8 mouse cellular contexts compared by ENCODE assay signal in the genomic region with DNA sequence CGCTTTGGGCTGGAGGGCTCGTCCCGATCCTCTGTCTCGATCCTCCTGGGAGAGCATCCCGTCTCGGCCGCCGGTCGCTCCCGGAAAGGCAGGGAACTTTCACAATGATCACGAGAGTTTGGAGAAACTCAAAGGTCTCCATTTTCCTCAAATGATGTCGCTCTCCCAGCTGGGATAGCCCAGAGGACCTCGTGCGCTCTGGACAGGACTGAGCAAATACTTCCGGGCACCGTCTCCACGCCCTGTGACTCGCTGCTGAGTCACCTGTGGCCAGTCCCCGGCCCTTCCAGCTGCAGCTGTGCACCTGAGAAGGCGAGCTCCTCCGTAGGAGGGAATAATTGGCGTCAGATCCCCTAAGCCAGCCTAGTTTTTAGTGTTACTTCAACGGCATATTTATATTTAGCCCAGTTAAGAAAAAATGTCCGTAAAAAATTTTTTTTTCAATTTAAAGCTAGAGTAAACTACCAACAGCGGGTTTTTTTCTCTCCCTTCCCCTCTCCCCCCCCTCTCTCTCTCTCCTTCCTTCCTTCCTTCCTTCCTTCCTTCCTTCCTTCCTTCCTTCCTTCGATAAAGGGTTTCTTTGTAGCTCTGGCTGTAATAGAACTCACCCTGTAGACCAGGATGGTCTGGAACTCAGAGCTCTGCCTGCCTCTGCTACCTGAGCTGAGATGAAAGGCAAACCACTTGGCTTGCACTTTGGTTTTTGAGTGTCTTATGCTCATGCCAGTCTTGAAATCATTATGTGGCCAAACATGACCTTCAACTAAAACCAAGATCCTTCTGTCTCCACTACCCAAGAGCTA. TPM values are rescaled to one million over a fixed set of nuclear protein-coding genes. Genes with fewer than 3 reads are reported as not detected.
DNase-seq lines count a peak whose midpoint lies in the region; ATAC-seq and TF ChIP-seq lines count a peak whose summit lies in the region.

No protein-coding gene starts in this region.

- peak overlapping the region; percentile 35; the same call in 1 of the 2 replicates for H3K9ac ChIP-seq in hindbrain, postnatal 0 days (replicated peaks; ENCODE audit: low read length)
- H3K9ac ChIP-seq in liver, embryonic 14.5 days (replicated peaks), result peak overlapping the region; percentile 86

- DNase-seq in ovary, adult 18-20 months (ENCODE audit: low spot score), result peak; percentile 32
- DNase-seq in ovary, postnatal 14 days (ENCODE audit: low spot score), result no peak
- no peak for DNase-seq in hindbrain, postnatal 0 days (ENCODE audit: low spot score)
- peak in 2 of 3 experiments; percentile 57 to 65 for DNase-seq in liver, embryonic 14.5 days (ENCODE audit: low read depth in 3 of 3, low spot score in 3 of 3)
- DNase-seq in natural killer cell, adult 2 months (ENCODE audit: low spot score in 2 of 2), result peak; percentile 56 to 59
- peak; percentile 72 to 78 for DNase-seq in urinary bladder, postnatal 36 days (ENCODE audit: low spot score in 2 of 2)
- DNase-seq in right cerebral cortex, adult 18-20 months, result no peak

- H3K4me1 ChIP-seq in embryonic fibroblast, embryonic 13.5 days (ENCODE audit: control insufficient read depth, insufficient read depth, low read length), result peaks cover 4% of the 10 kb centered on the region
- H3K4me1 ChIP-seq in hindbrain, postnatal 0 days (ENCODE audit: insufficient read depth, low read length), result peaks cover 10% of the 10 kb centered on the region; the same call in 1 of the 2 replicates
- H3K4me1 ChIP-seq in liver, embryonic 14.5 days (replicated peaks; ENCODE audit: control insufficient read depth in 2 of 2, insufficient read depth in 2 of 2, low read length in 1 of 2), result peaks cover 24 to 28% of the 10 kb centered on the region in 2 experiments

- ATAC-seq in hindbrain, postnatal 0 days, result no peak
- ATAC-seq in liver, embryonic 14.5 days (ENCODE audit: insufficient read depth), result peak; percentile 73

- 18% methylated on average over 26 of the region's 26 CpGs for WGBS in hindbrain, postnatal 0 days
- under 1% methylated on average over 26 of the region's 26 CpGs for WGBS in liver, embryonic 14.5 days (ENCODE audit: insufficient replicate concordance)

- no peak for TF ChIP-seq CTCF in embryonic fibroblast, embryonic 13.5 days (IDR thresholded peaks at IDR 0.05; ENCODE audit: borderline replicate concordance, insufficient read depth, low read length)
- TF ChIP-seq CTCF in hindbrain, postnatal 0 days (IDR thresholded peaks at IDR 0.05; ENCODE audit: low read depth), result no peak
- TF ChIP-seq CTCF in liver, embryonic 14.5 days (IDR thresholded peaks at IDR 0.05; ENCODE audit: low read depth), result no peak

- TF ChIP-seq POLR2A in embryonic fibroblast, embryonic 13.5 days (IDR thresholded peaks at IDR 0.05; ENCODE audit: low read depth, low read length), result no peak

- peaks cover 14% of the 10 kb centered on the region; the same call in 1 of the 2 replicates for H3K27me3 ChIP-seq in hindbrain, postnatal 0 days (ENCODE audit: insufficient read depth, low read length)
- H3K27me3 ChIP-seq in liver, embryonic 14.5 days (ENCODE audit: control insufficient read depth, insufficient read depth, low read length), result no peaks in the 10 kb centered on the region

- no peak for TF ChIP-seq EP300 in liver, embryonic 14.5 days (IDR thresholded peaks at IDR 0.05; ENCODE audit: low read depth)

- peak overlapping the region; percentile 79 for H3K4me3 ChIP-seq in embryonic fibroblast, embryonic 13.5 days (ENCODE audit: insufficient read depth, low read length)
- peak overlapping the region; percentile 43 for H3K4me3 ChIP-seq in hindbrain, postnatal 0 days (ENCODE audit: low read length)
- H3K4me3 ChIP-seq in liver, embryonic 14.5 days (ENCODE audit: insufficient read depth in 1 of 2, low read depth in 2 of 2, low read length in 2 of 2), result peak overlapping the region; percentile 71 to 89

- H3K9me3 ChIP-seq in hindbrain, postnatal 0 days (ENCODE audit: low read length), result no peaks in the 10 kb centered on the region
- no peaks in the 10 kb centered on the region for H3K9me3 ChIP-seq in liver, embryonic 14.5 days (ENCODE audit: control insufficient read depth, low read length)

- H3K36me3 ChIP-seq in hindbrain, postnatal 0 days (ENCODE audit: insufficient read depth, low read length), result no peaks in the 10 kb centered on the region
- H3K36me3 ChIP-seq in liver, embryonic 14.5 days (replicated peaks; ENCODE audit: control insufficient read depth, insufficient read depth, low read depth), result peaks cover 36% of the 10 kb centered on the region

- peak overlapping the region; percentile 85 for H3K27ac ChIP-seq in embryonic fibroblast, embryonic 13.5 days (ENCODE audit: insufficient read depth, low read length)
- H3K27ac ChIP-seq in hindbrain, postnatal 0 days, result peak overlapping the region; percentile 45; the same call in 1 of the 2 replicates
- H3K27ac ChIP-seq in liver, embryonic 14.5 days, result peak overlapping the region; percentile 90

- peak overlapping the region; percentile 74 for H3K4me2 ChIP-seq in hindbrain, postnatal 0 days (ENCODE audit: low read depth, low read length)
- peak overlapping the region; percentile 99 for H3K4me2 ChIP-seq in liver, embryonic 14.5 days (ENCODE audit: low read depth)

RNA-seq across cellular contexts. Expression of gene Tuba1c, which starts 1.1 kb away (rescaled TPM):
- polyA plus RNA-seq in embryonic fibroblast, embryonic 13.5 days (2011; ENCODE audit: insufficient read length, low read depth, missing spikeins), result 171 and 395 TPM in 2 replicates
- 43.8 and 58.3 TPM in 2 replicates for total RNA-seq in hindbrain, postnatal 0 days (2014; rRNA removed)
- polyA plus RNA-seq in hindbrain, postnatal 0 days (2015; fragmentation: Nextera tagmentation; extraction: Ambion mirVana), result 24.0 and 24.2 TPM in 2 replicates
- 273 and 373 TPM in 2 replicates for polyA plus RNA-seq in liver, embryonic 14.5 days (2012; rRNA removed)
- polyA plus RNA-seq in liver, embryonic 14.5 days (2014; fragmentation: Nextera tagmentation; extraction: Ambion mirVana), result 277 and 278 TPM in 2 replicates

RNA-seq across cellular contexts. Expression of gene Prph, which starts 24.2 kb away (rescaled TPM):
- 0.60 TPM in 1 of 2 replicates, not detected in the other for polyA plus RNA-seq in embryonic fibroblast, embryonic 13.5 days (2011; ENCODE audit: insufficient read length, low read depth, missing spikeins)
- 62.6 and 70.9 TPM in 2 replicates for total RNA-seq in hindbrain, postnatal 0 days (2014; rRNA removed)
- polyA plus RNA-seq in hindbrain, postnatal 0 days (2015; fragmentation: Nextera tagmentation; extraction: Ambion mirVana), result 50.0 and 53.5 TPM in 2 replicates
- polyA plus RNA-seq in liver, embryonic 14.5 days (2012; rRNA removed), result 1.1 and 1.2 TPM in 2 replicates
- polyA plus RNA-seq in liver, embryonic 14.5 days (2014; fragmentation: Nextera tagmentation; extraction: Ambion mirVana), result 0.32 and 0.53 TPM in 2 replicates

RNA-seq across cellular contexts. Expression of gene Troap, which starts 43.6 kb away (rescaled TPM):
- polyA plus RNA-seq in embryonic fibroblast, embryonic 13.5 days (2011; ENCODE audit: insufficient read length, low read depth, missing spikeins), result 12.2 and 19.9 TPM in 2 replicates
- 4.3 and 10.5 TPM in 2 replicates for total RNA-seq in hindbrain, postnatal 0 days (2014; rRNA removed)
- 4.5 and 6.4 TPM in 2 replicates for polyA plus RNA-seq in hindbrain, postnatal 0 days (2015; fragmentation: Nextera tagmentation; extraction: Ambion mirVana)
- polyA plus RNA-seq in liver, embryonic 14.5 days (2012; rRNA removed), result 14.3 and 15.7 TPM in 2 replicates
- polyA plus RNA-seq in liver, embryonic 14.5 days (2014; fragmentation: Nextera tagmentation; extraction: Ambion mirVana), result 11.1 and 12.1 TPM in 2 replicates

RNA-seq across cellular contexts. Expression of gene C1ql4, which starts 56.8 kb away (rescaled TPM):
- polyA plus RNA-seq in embryonic fibroblast, embryonic 13.5 days (2011; ENCODE audit: insufficient read length, low read depth, missing spikeins), result not detected in 2 replicates
- total RNA-seq in hindbrain, postnatal 0 days (2014; rRNA removed), result 8.6 and 11.9 TPM in 2 replicates
- polyA plus RNA-seq in hindbrain, postnatal 0 days (2015; fragmentation: Nextera tagmentation; extraction: Ambion mirVana), result 4.3 and 5.7 TPM in 2 replicates
- not detected in 2 replicates for polyA plus RNA-seq in liver, embryonic 14.5 days (2012; rRNA removed)
- polyA plus RNA-seq in liver, embryonic 14.5 days (2014; fragmentation: Nextera tagmentation; extraction: Ambion mirVana), result not detected in 2 replicates

Comparison
In these comparisons a context has a peak if more than half of its experiments do, and no peak if none do; other contexts are left out.
1. DNase-seq: peak in ovary, adult 18-20 months (single experiment), liver, embryonic 14.5 days (2 of 3), natural killer cell, adult 2 months (2 of 2) and urinary bladder, postnatal 36 days (2 of 2); none in ovary, postnatal 14 days (single experiment), hindbrain, postnatal 0 days (single experiment) and right cerebral cortex, adult 18-20 months (single experiment).
2. RNA of gene Prph, which starts 24.2 kb away (polyA plus RNA-seq): 50.0 to 53.5 TPM in hindbrain, postnatal 0 days; 0.32 to 1.2 TPM in liver, embryonic 14.5 days and 0.60 TPM in embryonic fibroblast, embryonic 13.5 days; every median in the first group is over 10 times any median in the second.
3. Peak in every context shown above with its lines, with median percentiles within 50 percentile points of each other: H3K27ac ChIP-seq and H3K4me3 ChIP-seq.